Mouse (Mus musculus): ENCODE results near the gene Helz.

DNA sequence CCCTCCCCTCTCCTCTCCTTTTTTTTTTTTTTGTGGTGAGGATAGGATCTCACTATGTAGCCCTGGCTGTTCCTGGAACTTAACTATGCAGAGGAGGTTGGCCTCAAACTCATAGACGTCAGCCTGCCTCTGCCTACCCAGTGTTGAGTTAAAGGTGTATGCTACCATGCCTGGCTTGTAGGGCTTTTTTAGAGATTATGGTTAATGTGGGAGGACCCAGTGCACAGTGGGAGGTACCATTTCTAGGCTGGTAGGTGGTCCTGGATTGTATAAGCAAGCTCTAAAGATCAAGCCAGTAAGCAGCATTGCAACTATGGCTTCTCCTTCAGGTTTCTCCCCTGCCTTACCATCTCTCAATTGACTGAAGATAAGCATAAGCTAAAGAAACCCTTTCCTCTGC lies 7.4 kb upstream of the Helz start:
- TF ChIP-seq POLR2A (IDR thresholded peaks at IDR 0.05; ENCODE audit: borderline replicate concordance, extremely low read depth, low read depth, low read length) (no peak), CTCF (IDR thresholded peaks at IDR 0.05; ENCODE audit: insufficient read depth, low read length) (no peak)
